Mouse (Mus musculus) MEL (cell line): ENCODE data around the gene Arhgap30. TPM values are rescaled to one million over a fixed set of nuclear protein-coding genes. Genes with fewer than 3 reads are reported as not detected.

ENCODE experiments used
- DNase-seq: peaks from one replicate; pipeline ENCODE4 v3.0.0; 2011; ENCODE audit warnings: low read depth, low spot score
- H3K27ac ChIP-seq: 2 replicates; pipeline ENCODE4 v1.5.1; 2012; ENCODE audit warnings: low read depth, mild to moderate bottlenecking, control low read depth, low read length, moderate library complexity; ENCODE audit not compliant: control insufficient read depth
- H3K27me3 ChIP-seq, 2 experiments: fragments of 150-350 bp in 1 of 2; sonication (generic) in 1 of 2; 2 replicates each; pipeline ENCODE4 v1.6.1; 2012; ENCODE audit warnings: low read length in 2 of 2, mild to moderate bottlenecking in 2 of 2, improper control_type of control experiment in 1 of 2, moderate library complexity in 1 of 2; ENCODE audit not compliant: insufficient read depth in 2 of 2, control insufficient read depth in 1 of 2
- H3K36me3 ChIP-seq, 2 experiments: 2 replicates each; pipeline ENCODE4 v1.6.1; 2012 to 2014; ENCODE audit warnings: low read length in 2 of 2, improper control_type of control experiment in 1 of 2, inconsistent platforms in 1 of 2, mild to moderate bottlenecking in 1 of 2; ENCODE audit not compliant: insufficient read depth in 2 of 2, control insufficient read depth in 1 of 2
- H3K4me1 ChIP-seq, 2 experiments: fragments of 150-350 bp in 1 of 2; sonication (generic) in 1 of 2; 2 replicates each; pipeline ENCODE4 v1.6.1; 2012; ENCODE audit warnings: low read length in 2 of 2, improper control_type of control experiment in 1 of 2, mild to moderate bottlenecking in 1 of 2; ENCODE audit not compliant: insufficient read depth in 2 of 2, control insufficient read depth in 1 of 2
- H3K4me3 ChIP-seq, 2 experiments: fragments of 150-350 bp in 1 of 2; sonication (generic) in 1 of 2; 2 replicates each; pipeline ENCODE4 v1.5.1; 2012; ENCODE audit warnings: low read depth in 2 of 2, low read length in 2 of 2, mild to moderate bottlenecking in 2 of 2, moderate library complexity in 2 of 2, control low read depth in 1 of 2, improper control_type of control experiment in 1 of 2; ENCODE audit not compliant: control insufficient read depth in 1 of 2, insufficient read depth in 1 of 2
- H3K79me2 ChIP-seq: 2 replicates; pipeline ENCODE4 v1.6.1; 2012; ENCODE audit warnings: mild to moderate bottlenecking, low read length, moderate library complexity; ENCODE audit not compliant: control insufficient read depth, poor library complexity, insufficient read depth
- H3K9ac ChIP-seq: 2 replicates; pipeline ENCODE4 v1.6.1; 2012; ENCODE audit warnings: low read depth, mild to moderate bottlenecking, control low read depth, low read length, moderate library complexity; ENCODE audit not compliant: control insufficient read depth, poor library complexity, severe bottlenecking
- H3K9me3 ChIP-seq: fragments of 150-350 bp; sonication (generic); replicated peaks from 2 replicates; pipeline ENCODE4 v1.6.1; 2012; ENCODE audit warnings: mild to moderate bottlenecking, low read length, improper control_type of control experiment, moderate library complexity; ENCODE audit not compliant: insufficient read depth
- BHLHE40 ChIP-seq: IDR thresholded peaks from 2 replicates; pipeline ENCODE4 v1.6.1; 2012; ENCODE audit warnings: low read depth, mild to moderate bottlenecking, inconsistent platforms, low read length, improper control_type of control experiment, borderline replicate concordance
- CHD1 ChIP-seq: IDR thresholded peaks from 2 replicates; pipeline ENCODE4 v1.6.1; 2012; ENCODE audit warnings: low read depth, mild to moderate bottlenecking, inconsistent platforms, low read length, improper control_type of control experiment
- CTCF ChIP-seq, 3 experiments: IDR thresholded peaks in 2 of 3; conservative IDR thresholded peaks in 1 of 3; 2 replicates each; pipeline ENCODE4 v1.5.1; 2011 to 2012; ENCODE audit warnings: low read length in 3 of 3, low read depth in 2 of 3, mild to moderate bottlenecking in 2 of 3, improper control_type of control experiment in 1 of 3, inconsistent platforms in 1 of 3, mixed read lengths in 1 of 3, moderate library complexity in 1 of 3; ENCODE audit not compliant: control insufficient read depth in 1 of 3, insufficient read depth in 1 of 3, poor library complexity in 1 of 3, severe bottlenecking in 1 of 3
- ELF1 ChIP-seq: IDR thresholded peaks from 2 replicates; pipeline ENCODE4 v1.6.1; 2014; ENCODE audit warnings: low read depth, mild to moderate bottlenecking, inconsistent platforms, low read length, improper control_type of control experiment, moderate library complexity
- EP300 ChIP-seq, 2 experiments: IDR thresholded peaks; 2 replicates each; pipeline ENCODE4 v1.6.1; 2011; ENCODE audit warnings: improper control_type of control experiment in 2 of 2, low read length in 2 of 2, low read depth in 1 of 2, mild to moderate bottlenecking in 1 of 2
- GABPA ChIP-seq: IDR thresholded peaks from 2 replicates; pipeline ENCODE4 v1.6.1; 2012; ENCODE audit warnings: low read depth, mild to moderate bottlenecking, inconsistent platforms, low read length, improper control_type of control experiment, moderate library complexity
- GATA1 ChIP-seq: IDR thresholded peaks from 2 replicates; pipeline ENCODE4 v1.6.1; 2011; ENCODE audit warnings: low read depth, low read length, improper control_type of control experiment
- HCFC1 ChIP-seq: IDR thresholded peaks from 2 replicates; pipeline ENCODE4 v1.6.1; 2012; ENCODE audit warnings: low read depth, mild to moderate bottlenecking, inconsistent platforms, low read length, improper control_type of control experiment, moderate library complexity
- JUND ChIP-seq: IDR thresholded peaks from 2 replicates; pipeline ENCODE4 v1.6.1; 2011; ENCODE audit warnings: low read depth, mild to moderate bottlenecking, improper control_type of control experiment, low read length
- MAZ ChIP-seq: IDR thresholded peaks from 2 replicates; pipeline ENCODE4 v1.6.1; 2012; ENCODE audit warnings: low read depth, mild to moderate bottlenecking, inconsistent platforms, low read length, improper control_type of control experiment
- MEF2A ChIP-seq: IDR thresholded peaks from 2 replicates; pipeline ENCODE4 v1.6.1; 2014; ENCODE audit warnings: low read depth, mild to moderate bottlenecking, inconsistent platforms, low read length, improper control_type of control experiment; ENCODE audit not compliant: poor library complexity, insufficient replicate concordance, severe bottlenecking; ENCODE audit errors: extremely low read depth
- MXI1 ChIP-seq: IDR thresholded peaks from 2 replicates; pipeline ENCODE4 v1.6.1; 2011; ENCODE audit warnings: mild to moderate bottlenecking, low read depth, low read length, improper control_type of control experiment
- MYB ChIP-seq: IDR thresholded peaks from 2 replicates; pipeline ENCODE4 v1.6.1; 2011; ENCODE audit warnings: mild to moderate bottlenecking, low read depth, low read length, improper control_type of control experiment
- NELFE ChIP-seq: IDR thresholded peaks from 2 replicates; pipeline ENCODE4 v1.6.1; 2011; ENCODE audit warnings: low read depth, low read length, improper control_type of control experiment
- NRF1 ChIP-seq: IDR thresholded peaks from 2 replicates; pipeline ENCODE4 v1.6.1; 2014; ENCODE audit warnings: low read depth, mild to moderate bottlenecking, inconsistent platforms, low read length, improper control_type of control experiment, moderate library complexity; ENCODE audit not compliant: poor library complexity, insufficient read depth, severe bottlenecking
- POLR2A ChIP-seq, 2 experiments: IDR thresholded peaks; 2 replicates each; pipeline ENCODE4 v1.6.1; 2011 to 2012; ENCODE audit warnings: low read length in 2 of 2, mild to moderate bottlenecking in 2 of 2, control low read depth in 1 of 2, improper control_type of control experiment in 1 of 2, low read depth in 1 of 2, moderate library complexity in 1 of 2; ENCODE audit not compliant: control insufficient read depth in 1 of 2, insufficient read depth in 1 of 2, poor library complexity in 1 of 2
- POLR2AphosphoS5 ChIP-seq: IDR thresholded peaks from 2 replicates; pipeline ENCODE4 v1.6.1; 2012; ENCODE audit warnings: low read depth, borderline replicate concordance, mild to moderate bottlenecking, inconsistent platforms, low read length, moderate library complexity, mixed read lengths
- RCOR1 ChIP-seq: IDR thresholded peaks from 2 replicates; pipeline ENCODE4 v1.6.1; 2012; ENCODE audit warnings: low read depth, mild to moderate bottlenecking, inconsistent platforms, low read length, improper control_type of control experiment
- SIN3A ChIP-seq: IDR thresholded peaks from 2 replicates; pipeline ENCODE4 v1.6.1; 2012; ENCODE audit warnings: low read length, improper control_type of control experiment, inconsistent platforms
- SMC3 ChIP-seq: IDR thresholded peaks from 2 replicates; pipeline ENCODE4 v1.6.1; 2011; ENCODE audit warnings: low read depth, low read length, improper control_type of control experiment
- TCF12 ChIP-seq: IDR thresholded peaks from 2 replicates; pipeline ENCODE4 v1.6.1; 2014; ENCODE audit warnings: low read depth, mild to moderate bottlenecking, inconsistent platforms, low read length, improper control_type of control experiment, moderate library complexity
- USF1 ChIP-seq: IDR thresholded peaks from 2 replicates; pipeline ENCODE4 v1.6.1; 2014; ENCODE audit warnings: low read depth, mild to moderate bottlenecking, inconsistent platforms, low read length, improper control_type of control experiment, moderate library complexity
- ZKSCAN1 ChIP-seq: IDR thresholded peaks from 2 replicates; pipeline ENCODE4 v1.6.1; 2012; ENCODE audit warnings: low read depth, mild to moderate bottlenecking, inconsistent platforms, low read length, improper control_type of control experiment, moderate library complexity
- ZMIZ1 ChIP-seq: IDR thresholded peaks from 2 replicates; pipeline ENCODE4 v1.6.1; 2012; ENCODE audit warnings: low read depth, mild to moderate bottlenecking, inconsistent platforms, low read length, improper control_type of control experiment, moderate library complexity
- ZNF384 ChIP-seq: IDR thresholded peaks from 2 replicates; pipeline ENCODE4 v1.6.1; 2012; ENCODE audit warnings: low read depth, mild to moderate bottlenecking, inconsistent platforms, low read length, improper control_type of control experiment
- polyA plus RNA-seq, 2 experiments: library from polyadenylated mRNA; stranded (reverse) in 1 of 2; unstranded in 1 of 2; fragments of >175 nt in 1 of 2; fragments of >200 nt in 1 of 2; gene quantifications; 2 replicates each; pipeline versions ENCODE4 v1.2.1 to v1.2.4; 2012; ENCODE audit warnings: low replicate concordance in 2 of 2, low read depth in 1 of 2; ENCODE audit not compliant: insufficient read length in 2 of 2, insufficient read depth in 1 of 2, missing spikeins in 1 of 2
- total RNA-seq: library from RNA; depleted of rRNA; stranded (reverse); fragments of 300-350 nt; gene quantifications from 2 replicates; pipeline ENCODE4 v1.2.3, GENCODE M21; 2012

Gene Arhgap30
- total and polyA plus RNA-seq, 3 experiments, result 31.0 to 41.2 TPM; not detected in 1

GRCm38 (mm10) chr1:171365934-171366333 is 22.8 kb upstream of the Arhgap30 start:
- no peaks in the 10 kb centered on the region for H3K79me2 ChIP-seq
- H3K27me3 ChIP-seq, result no peaks in the 10 kb centered on the region
- no peak overlapping the region for H3K27ac ChIP-seq
- H3K4me3 ChIP-seq, result no peak overlapping the region
- H3K9me3 ChIP-seq, result no peaks in the 10 kb centered on the region
- DNase-seq, result no peak
- H3K4me1 ChIP-seq, result peaks cover 0 to 2% of the 10 kb centered on the region in 2 experiments; a peak in 1 of 4 replicates
- 0 out of 4 replicates have a peak, but pooled peaks cover 0 to 2% of the 10 kb centered on the region in 2 experiments for H3K36me3 ChIP-seq
- H3K9ac ChIP-seq, result no peak overlapping the region
- TF ChIP-seq SMC3 (no peak), BHLHE40 (no peak), MXI1 (no peak), TCF12 (no peak), POLR2A (IDR thresholded peaks at IDR 0.05; ENCODE audit: control insufficient read depth in 1 of 2, insufficient read depth in 1 of 2, low read depth in 1 of 2, low read length in 2 of 2, poor library complexity in 1 of 2) (no peak), MEF2A (no peak), ELF1 (no peak), ZKSCAN1 (no peak), MAZ (no peak), SIN3A (no peak), USF1 (no peak), HCFC1 (no peak), EP300 (IDR thresholded peaks at IDR 0.05; ENCODE audit: low read depth in 1 of 2, low read length in 2 of 2) (no peak), POLR2AphosphoS5 (no peak), RCOR1 (no peak), ZNF384 (no peak), JUND (no peak)
- TF ChIP-seq, all 39 proteins: peak for 0

- peaks cover 2 to 3% of the 10 kb centered on the region in 2 experiments; a peak in 2 of 4 replicates for H3K4me1 ChIP-seq
- no peaks in the 10 kb centered on the region for H3K9me3 ChIP-seq
- no peak for TF ChIP-seq CHD1
- TF ChIP-seq EP300 (IDR thresholded peaks at IDR 0.05; ENCODE audit: low read depth in 1 of 2, low read length in 2 of 2), result no peak
- no peak for TF ChIP-seq MYB
- TF ChIP-seq GATA1, result no peak
- no peak for TF ChIP-seq ZNF384
- no peak for TF ChIP-seq GABPA
- no peak for TF ChIP-seq ZMIZ1
- TF ChIP-seq CTCF (IDR thresholded peaks at IDR 0.05 in 2 of 3, conservative IDR thresholded peaks at IDR 0.05 in 1 of 3; ENCODE audit: control insufficient read depth in 1 of 3, insufficient read depth in 1 of 3, low read depth in 2 of 3, low read length in 3 of 3, poor library complexity in 1 of 3, severe bottlenecking in 1 of 3), result no peak
- no peak for TF ChIP-seq SIN3A
- TF ChIP-seq NELFE, result no peak
- TF ChIP-seq BHLHE40, result no peak
- TF ChIP-seq NRF1, result no peak
- H3K27ac ChIP-seq, result no peak within 1 kb of the TSS
- no peaks in the 10 kb centered on the region for H3K79me2 ChIP-seq
- H3K9ac ChIP-seq, result no peak within 1 kb of the TSS
- DNase-seq, result no peak
- peaks cover 0 to 3% of the 10 kb centered on the region in 2 experiments; a peak in 2 of 4 replicates for H3K36me3 ChIP-seq
- H3K4me3 ChIP-seq, result no peak within 1 kb of the TSS
- H3K27me3 ChIP-seq, result no peaks in the 10 kb centered on the region
Measured at GRCm38 (mm10) chr1:171369845-171370556, 18.8 kb upstream of the Arhgap30 start, which contains the start of gene Nectin4. Gene Nectin4 (plus strand): TSS chr1:171370099.
